In the genomic region with DNA sequence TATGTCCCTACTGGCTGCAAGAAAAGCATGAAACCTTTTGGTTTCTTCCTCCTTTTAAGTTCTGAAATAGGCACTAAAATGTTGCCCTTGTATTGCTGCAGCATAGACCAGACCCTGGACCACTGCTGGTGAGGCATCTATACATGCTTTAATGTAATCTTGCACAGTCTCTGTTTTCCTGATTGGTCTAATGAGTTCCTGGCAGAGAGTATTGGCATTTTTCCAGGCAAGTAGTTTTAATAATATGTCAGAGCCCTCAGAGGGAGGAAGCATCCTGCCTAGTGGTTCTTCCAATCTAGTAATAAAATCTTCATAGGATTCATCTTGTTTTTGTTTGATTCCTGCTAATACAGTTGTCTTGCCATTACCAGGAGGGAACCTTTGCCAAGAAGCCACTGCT, we compare ENCODE assay signal across 27 mouse cellular contexts. TPM values are rescaled to one million over a fixed set of nuclear protein-coding genes. Genes with fewer than 3 reads are reported as not detected.
A peak's percentile ranks its signal among the peaks of the same experiment; 100 is the strongest.
DNase-seq lines count a peak whose midpoint lies in the region; ATAC-seq and TF ChIP-seq lines count a peak whose summit lies in the region.
"Had no signal": no experiment of that assay in that cellular context is flagged by ENCODE, and none has a peak within 500 bp of the region (broad histone marks: within the 10 kb centered on the region; RNA-seq: fewer than 3 reads in every experiment).

No protein-coding gene starts in this region.

- TF ChIP-seq CTCF in lung, embryonic 14.5 days (IDR thresholded peaks at IDR 0.05; ENCODE audit: low read depth): no peak
- TF ChIP-seq CTCF in midbrain, postnatal 0 days (IDR thresholded peaks at IDR 0.05): no peak

- ATAC-seq in forebrain, embryonic 13.5 days: peak; percentile 70
- no peak for ATAC-seq in forebrain, embryonic 11.5 days (replicated peaks; ENCODE audit: low FRiP score)
- ATAC-seq in hindbrain, embryonic 14.5 days (ENCODE audit: low FRiP score): no peak
- ATAC-seq in hindbrain, embryonic 13.5 days (ENCODE audit: low FRiP score): no peak
- ATAC-seq in lung, embryonic 14.5 days (ENCODE audit: insufficient read depth): peak; percentile 63; the same call in 1 of the 2 replicates
- ATAC-seq in midbrain, postnatal 0 days (ENCODE audit: low FRiP score): no peak
- ATAC-seq: hindbrain, embryonic 16.5 days had no signal

- H3K9ac ChIP-seq in forebrain, embryonic 13.5 days: no peak overlapping the region
- H3K9ac ChIP-seq in forebrain, embryonic 11.5 days (ENCODE audit: low read length): no peak overlapping the region
- H3K9ac ChIP-seq in hindbrain, embryonic 14.5 days: no peak overlapping the region
- H3K9ac ChIP-seq in hindbrain, embryonic 13.5 days: no peak overlapping the region
- H3K9ac ChIP-seq in lung, embryonic 14.5 days: no peak overlapping the region
- no peak overlapping the region for H3K9ac ChIP-seq in midbrain, postnatal 0 days (replicated peaks; ENCODE audit: low read length, poor library complexity, severe bottlenecking)
- H3K9ac ChIP-seq: embryonic facial prominence, embryonic 13.5 days; heart, embryonic 15.5 days had no signal

- H3K4me1 ChIP-seq in forebrain, embryonic 13.5 days: no peaks in the 10 kb centered on the region
- no peaks in the 10 kb centered on the region for H3K4me1 ChIP-seq in forebrain, embryonic 11.5 days (replicated peaks; ENCODE audit: control insufficient read depth, insufficient read depth, low read length)
- no peaks in the 10 kb centered on the region for H3K4me1 ChIP-seq in hindbrain, embryonic 14.5 days (replicated peaks; ENCODE audit: control insufficient read depth, insufficient read depth, low read length)
- no peaks in the 10 kb centered on the region for H3K4me1 ChIP-seq in hindbrain, embryonic 13.5 days (replicated peaks)
- no peaks in the 10 kb centered on the region for H3K4me1 ChIP-seq in lung, embryonic 14.5 days (ENCODE audit: insufficient read depth)
- no peaks in the 10 kb centered on the region for H3K4me1 ChIP-seq in midbrain, postnatal 0 days (ENCODE audit: insufficient read depth, low read length)
- H3K4me1 ChIP-seq in midbrain, embryonic 10.5 days: no peaks in the 10 kb centered on the region
- H3K4me1 ChIP-seq: embryonic facial prominence, embryonic 13.5 days; heart, embryonic 15.5 days had no signal

- no peak overlapping the region for H3K4me2 ChIP-seq in forebrain, embryonic 13.5 days
- no peak overlapping the region for H3K4me2 ChIP-seq in forebrain, embryonic 11.5 days (ENCODE audit: low read depth, low read length, severe bottlenecking)
- H3K4me2 ChIP-seq in hindbrain, embryonic 14.5 days (replicated peaks): no peak overlapping the region
- H3K4me2 ChIP-seq in hindbrain, embryonic 13.5 days: no peak overlapping the region
- no peak overlapping the region for H3K4me2 ChIP-seq in lung, embryonic 14.5 days
- no peak overlapping the region for H3K4me2 ChIP-seq in midbrain, postnatal 0 days (ENCODE audit: low read depth, low read length, poor library complexity, severe bottlenecking)
- H3K4me2 ChIP-seq: embryonic facial prominence, embryonic 13.5 days; heart, embryonic 11.5 days; heart, embryonic 15.5 days had no signal

- no peaks in the 10 kb centered on the region for H3K9me3 ChIP-seq in forebrain, embryonic 13.5 days (replicated peaks)
- no peaks in the 10 kb centered on the region for H3K9me3 ChIP-seq in forebrain, embryonic 11.5 days (ENCODE audit: control insufficient read depth, low read length)
- H3K9me3 ChIP-seq in hindbrain, embryonic 14.5 days (ENCODE audit: control insufficient read depth, low read length): no peaks in the 10 kb centered on the region
- H3K9me3 ChIP-seq in hindbrain, embryonic 13.5 days: no peaks in the 10 kb centered on the region
- no peaks in the 10 kb centered on the region for H3K9me3 ChIP-seq in lung, embryonic 14.5 days (ENCODE audit: low read depth, low read length)
- no peaks in the 10 kb centered on the region for H3K9me3 ChIP-seq in midbrain, postnatal 0 days (ENCODE audit: low read length)
- H3K9me3 ChIP-seq in midbrain, embryonic 10.5 days (replicated peaks): no peaks in the 10 kb centered on the region
- H3K9me3 ChIP-seq: embryonic facial prominence, embryonic 13.5 days; heart, embryonic 15.5 days had no signal

- no peaks in the 10 kb centered on the region for H3K36me3 ChIP-seq in forebrain, embryonic 13.5 days (ENCODE audit: poor library complexity, severe bottlenecking)
- H3K36me3 ChIP-seq in forebrain, embryonic 11.5 days (ENCODE audit: control insufficient read depth, insufficient read depth, low read length): no peaks in the 10 kb centered on the region
- H3K36me3 ChIP-seq in hindbrain, embryonic 14.5 days (replicated peaks; ENCODE audit: control insufficient read depth, insufficient read depth): no peaks in the 10 kb centered on the region
- no peaks in the 10 kb centered on the region for H3K36me3 ChIP-seq in hindbrain, embryonic 13.5 days
- H3K36me3 ChIP-seq in lung, embryonic 14.5 days (ENCODE audit: insufficient read depth): no peaks in the 10 kb centered on the region
- no peaks in the 10 kb centered on the region for H3K36me3 ChIP-seq in midbrain, postnatal 0 days (ENCODE audit: insufficient read depth, low read length)
- H3K36me3 ChIP-seq in midbrain, embryonic 10.5 days: no peaks in the 10 kb centered on the region
- H3K36me3 ChIP-seq: embryonic facial prominence, embryonic 13.5 days; heart, embryonic 15.5 days had no signal

- no peak for DNase-seq in forebrain, embryonic 11.5 days (ENCODE audit: low spot score)
- DNase-seq in hindbrain, embryonic 14.5 days (ENCODE audit: low spot score): peak; percentile 33
- peak; percentile 75 for DNase-seq in lung, embryonic 14.5 days
- no peak for DNase-seq in lung, postnatal 10 days
- peak; percentile 4 for DNase-seq in midbrain, postnatal 0 days (ENCODE audit: low spot score)
- no peak for DNase-seq in midbrain, embryonic 10.5 days (ENCODE audit: low spot score)
- DNase-seq: adrenal gland, postnatal 10 days; cerebellum, adult 11-12 months; cerebellum, adult 9-10 months; cerebellum, postnatal 25 days; gastrocnemius, postnatal 14 days; heart, adult 2 months; heart, postnatal 14 days had no signal

- no peak overlapping the region for H3K27ac ChIP-seq in forebrain, embryonic 13.5 days
- no peak overlapping the region for H3K27ac ChIP-seq in forebrain, embryonic 11.5 days (ENCODE audit: low read depth, low read length)
- H3K27ac ChIP-seq in hindbrain, embryonic 14.5 days: no peak overlapping the region
- no peak overlapping the region for H3K27ac ChIP-seq in hindbrain, embryonic 13.5 days
- H3K27ac ChIP-seq in lung, embryonic 14.5 days (ENCODE audit: low read depth): no peak overlapping the region
- H3K27ac ChIP-seq in midbrain, postnatal 0 days (ENCODE audit: low read depth, low read length): no peak overlapping the region
- no peak overlapping the region for H3K27ac ChIP-seq in midbrain, embryonic 10.5 days (replicated peaks)
- H3K27ac ChIP-seq: embryonic facial prominence, embryonic 13.5 days; heart, adult 2 months; heart, embryonic 15.5 days had no signal

- H3K27me3 ChIP-seq in forebrain, embryonic 13.5 days: no peaks in the 10 kb centered on the region
- H3K27me3 ChIP-seq in forebrain, embryonic 11.5 days (ENCODE audit: control insufficient read depth, insufficient read depth, low read length): no peaks in the 10 kb centered on the region
- no peaks in the 10 kb centered on the region for H3K27me3 ChIP-seq in hindbrain, embryonic 14.5 days (ENCODE audit: control insufficient read depth, insufficient read depth, low read length)
- H3K27me3 ChIP-seq in hindbrain, embryonic 13.5 days: no peaks in the 10 kb centered on the region
- H3K27me3 ChIP-seq in lung, embryonic 14.5 days (ENCODE audit: insufficient read depth, low read length): no peaks in the 10 kb centered on the region
- H3K27me3 ChIP-seq in midbrain, postnatal 0 days (ENCODE audit: insufficient read depth, low read length): no peaks in the 10 kb centered on the region
- H3K27me3 ChIP-seq in midbrain, embryonic 10.5 days (ENCODE audit: low read depth, poor library complexity, severe bottlenecking): no peaks in the 10 kb centered on the region
- H3K27me3 ChIP-seq: embryonic facial prominence, embryonic 13.5 days; heart, embryonic 15.5 days had no signal

- no peak overlapping the region for H3K4me3 ChIP-seq in forebrain, embryonic 13.5 days
- H3K4me3 ChIP-seq in forebrain, embryonic 11.5 days (ENCODE audit: low read depth, low read length): no peak overlapping the region
- H3K4me3 ChIP-seq in hindbrain, embryonic 14.5 days (replicated peaks; ENCODE audit: low read length): no peak overlapping the region
- H3K4me3 ChIP-seq in hindbrain, embryonic 13.5 days: no peak overlapping the region
- no peak overlapping the region for H3K4me3 ChIP-seq in lung, embryonic 14.5 days (ENCODE audit: low read depth, low read length)
- no peak overlapping the region for H3K4me3 ChIP-seq in midbrain, postnatal 0 days (ENCODE audit: low read depth, low read length)
- H3K4me3 ChIP-seq in midbrain, embryonic 10.5 days: no peak overlapping the region
- H3K4me3 ChIP-seq: embryonic facial prominence, embryonic 13.5 days; heart, adult 2 months; heart, embryonic 15.5 days had no signal

RNA-seq across cellular contexts. Expression of a gene that starts 15.8 kb away (rescaled TPM):
- not detected in 2 replicates for polyA plus RNA-seq in forebrain, embryonic 13.5 days (2015; fragmentation: Nextera tagmentation; extraction: Ambion mirVana)
- polyA plus RNA-seq in forebrain, embryonic 11.5 days (2014; fragmentation: Nextera tagmentation; extraction: Ambion mirVana): not detected in 2 replicates
- not detected in 2 replicates for polyA plus RNA-seq in hindbrain, embryonic 14.5 days (2014; fragmentation: Nextera tagmentation; extraction: Ambion mirVana)
- polyA plus RNA-seq in hindbrain, embryonic 13.5 days (2015; fragmentation: Nextera tagmentation; extraction: Ambion mirVana): not detected in 2 replicates
- not detected in 2 replicates for polyA plus RNA-seq in lung, embryonic 14.5 days (2014; fragmentation: Nextera tagmentation; extraction: Ambion mirVana)
- not detected in 2 replicates for total RNA-seq in midbrain, postnatal 0 days (2014; rRNA removed)
- not detected in 2 replicates for polyA plus RNA-seq in midbrain, postnatal 0 days (2015; fragmentation: Nextera tagmentation; extraction: Ambion mirVana)
- polyA plus RNA-seq in midbrain, embryonic 10.5 days (2016; fragmentation: Nextera tagmentation; extraction: Ambion mirVana): not detected in 2 replicates
- total RNA-seq: gastrocnemius, postnatal 14 days; heart, adult 2 months; heart, postnatal 14 days; hematopoietic stem cell, adult 5-6 weeks; MEL had no signal
- polyA plus RNA-seq: C2C12; embryonic facial prominence, embryonic 13.5 days; heart, adult 2 months; heart, embryonic 11.5 days; heart, embryonic 15.5 days; hindbrain, embryonic 16.5 days had no signal

RNA-seq across cellular contexts. Expression of a gene that starts 54.9 kb away (rescaled TPM):
- not detected in 2 replicates for polyA plus RNA-seq in forebrain, embryonic 13.5 days (2015; fragmentation: Nextera tagmentation; extraction: Ambion mirVana)
- polyA plus RNA-seq in forebrain, embryonic 11.5 days (2014; fragmentation: Nextera tagmentation; extraction: Ambion mirVana): not detected in 2 replicates
- polyA plus RNA-seq in hindbrain, embryonic 14.5 days (2014; fragmentation: Nextera tagmentation; extraction: Ambion mirVana): not detected in 2 replicates
- polyA plus RNA-seq in hindbrain, embryonic 13.5 days (2015; fragmentation: Nextera tagmentation; extraction: Ambion mirVana): not detected in 2 replicates
- polyA plus RNA-seq in lung, embryonic 14.5 days (2014; fragmentation: Nextera tagmentation; extraction: Ambion mirVana): not detected in 2 replicates
- not detected in 2 replicates for total RNA-seq in midbrain, postnatal 0 days (2014; rRNA removed)
- polyA plus RNA-seq in midbrain, postnatal 0 days (2015; fragmentation: Nextera tagmentation; extraction: Ambion mirVana): not detected in 2 replicates
- polyA plus RNA-seq in midbrain, embryonic 10.5 days (2016; fragmentation: Nextera tagmentation; extraction: Ambion mirVana): not detected in 2 replicates
- total RNA-seq: adrenal gland, postnatal 10 days; gastrocnemius, adult 18-20 months; gastrocnemius, postnatal 14 days; heart, adult 2 months; heart, postnatal 14 days; hematopoietic stem cell, adult 5-6 weeks; MEL had no signal
- polyA plus RNA-seq: C2C12; cortical plate, adult 2 months; embryonic facial prominence, embryonic 13.5 days; gonadal fat pad, adult 2 months; heart, adult 2 months; heart, embryonic 11.5 days; heart, embryonic 15.5 days; hindbrain, embryonic 16.5 days had no signal

RNA-seq across cellular contexts. Expression of a gene that starts 58.1 kb away (rescaled TPM):
- polyA plus RNA-seq in forebrain, embryonic 13.5 days (2015; fragmentation: Nextera tagmentation; extraction: Ambion mirVana): not detected in 2 replicates
- not detected in 2 replicates for polyA plus RNA-seq in forebrain, embryonic 11.5 days (2014; fragmentation: Nextera tagmentation; extraction: Ambion mirVana)
- polyA plus RNA-seq in hindbrain, embryonic 14.5 days (2014; fragmentation: Nextera tagmentation; extraction: Ambion mirVana): not detected in 2 replicates
- polyA plus RNA-seq in hindbrain, embryonic 13.5 days (2015; fragmentation: Nextera tagmentation; extraction: Ambion mirVana): not detected in 2 replicates
- polyA plus RNA-seq in lung, embryonic 14.5 days (2014; fragmentation: Nextera tagmentation; extraction: Ambion mirVana): not detected in 2 replicates
- total RNA-seq in midbrain, postnatal 0 days (2014; rRNA removed): not detected in 2 replicates
- not detected in 2 replicates for polyA plus RNA-seq in midbrain, postnatal 0 days (2015; fragmentation: Nextera tagmentation; extraction: Ambion mirVana)
- not detected in 2 replicates for polyA plus RNA-seq in midbrain, embryonic 10.5 days (2016; fragmentation: Nextera tagmentation; extraction: Ambion mirVana)
- total RNA-seq: adrenal gland, postnatal 10 days; adrenal gland, postnatal 4 days; gastrocnemius, adult 18-20 months; gastrocnemius, postnatal 14 days; heart, adult 2 months; heart, postnatal 14 days; hematopoietic stem cell, adult 5-6 weeks; MEL had no signal
- polyA plus RNA-seq: C2C12; cortical plate, adult 2 months; embryonic facial prominence, embryonic 13.5 days; gonadal fat pad, adult 2 months; heart, adult 2 months; heart, embryonic 11.5 days; heart, embryonic 15.5 days; hindbrain, embryonic 16.5 days; intestine, embryonic 14.5 days had no signal

Comparison
In these comparisons a context has a peak if more than half of its experiments do, and no peak if none do; other contexts are left out.
1. ATAC-seq: peak in forebrain, embryonic 13.5 days (single experiment) and lung, embryonic 14.5 days (single experiment); none in forebrain, embryonic 11.5 days (single experiment), hindbrain, embryonic 14.5 days (single experiment), hindbrain, embryonic 13.5 days (single experiment) and midbrain, postnatal 0 days (single experiment).
2. DNase-seq: peak in hindbrain, embryonic 14.5 days (single experiment), lung, embryonic 14.5 days (single experiment) and midbrain, postnatal 0 days (single experiment); none in forebrain, embryonic 11.5 days (single experiment), lung, postnatal 10 days (single experiment) and midbrain, embryonic 10.5 days (single experiment).